In genomic region chr9:66493992-66494391, GRCm38 (mm10) we compare ENCODE assay signal across 33 mouse cellular contexts. TPM values are rescaled to one million over a fixed set of nuclear protein-coding genes. Genes with fewer than 3 reads are reported as not detected.
"Had no signal": no experiment of that assay in that cellular context is flagged by ENCODE, and none has a peak within 500 bp of the region (broad histone marks: within the 10 kb centered on the region; RNA-seq: fewer than 3 reads in every experiment).

No protein-coding gene starts in this region.

- H3K9me3 ChIP-seq: limb, embryonic 10.5 days; limb, embryonic 12.5 days; limb, embryonic 13.5 days; limb, embryonic 15.5 days; liver, embryonic 12.5 days; liver, embryonic 13.5 days; liver, embryonic 15.5 days; lung, embryonic 15.5 days; megakaryocyte, embryonic 14.5 days; midbrain, embryonic 10.5 days; midbrain, embryonic 12.5 days; midbrain, embryonic 13.5 days; midbrain, embryonic 15.5 days; neural tube, embryonic 12.5 days; neural tube, embryonic 13.5 days had no signal

- H3K9ac ChIP-seq: limb, embryonic 12.5 days; limb, embryonic 13.5 days; limb, embryonic 15.5 days; liver, embryonic 12.5 days; liver, embryonic 13.5 days; liver, embryonic 14.5 days; liver, embryonic 15.5 days; liver, postnatal 0 days; lung, embryonic 14.5 days; lung, embryonic 15.5 days; midbrain, embryonic 12.5 days; midbrain, embryonic 13.5 days; midbrain, embryonic 15.5 days; neural tube, embryonic 12.5 days; neural tube, embryonic 13.5 days had no signal

- H3K4me1 ChIP-seq: limb, embryonic 10.5 days; limb, embryonic 12.5 days; limb, embryonic 13.5 days; limb, embryonic 15.5 days; liver, embryonic 13.5 days; liver, embryonic 15.5 days; lung, embryonic 15.5 days; midbrain, embryonic 10.5 days; midbrain, embryonic 12.5 days; midbrain, embryonic 13.5 days; midbrain, embryonic 15.5 days; neural tube, embryonic 12.5 days; neural tube, embryonic 13.5 days had no signal

- H3K4me2 ChIP-seq: limb, embryonic 12.5 days; limb, embryonic 13.5 days; limb, embryonic 15.5 days; liver, embryonic 11.5 days; liver, embryonic 12.5 days; liver, embryonic 13.5 days; liver, embryonic 15.5 days; lung, embryonic 14.5 days; lung, embryonic 15.5 days; midbrain, embryonic 11.5 days; midbrain, embryonic 12.5 days; midbrain, embryonic 13.5 days; midbrain, embryonic 15.5 days; neural tube, embryonic 12.5 days; neural tube, embryonic 13.5 days had no signal

- ATAC-seq: liver, embryonic 12.5 days; liver, postnatal 0 days; lung, postnatal 0 days; midbrain, embryonic 13.5 days; midbrain, embryonic 15.5 days; midbrain, embryonic 16.5 days had no signal

- H3K27ac ChIP-seq: limb, embryonic 10.5 days; limb, embryonic 12.5 days; limb, embryonic 13.5 days; limb, embryonic 15.5 days; liver, embryonic 12.5 days; liver, embryonic 13.5 days; liver, embryonic 14.5 days; liver, embryonic 15.5 days; lung, embryonic 15.5 days; macrophage; midbrain, embryonic 10.5 days; midbrain, embryonic 12.5 days; midbrain, embryonic 13.5 days; midbrain, embryonic 15.5 days; neural tube, embryonic 12.5 days; neural tube, embryonic 13.5 days had no signal

- H3K4me3 ChIP-seq: limb, embryonic 10.5 days; limb, embryonic 12.5 days; limb, embryonic 13.5 days; limb, embryonic 15.5 days; liver, embryonic 12.5 days; liver, embryonic 13.5 days; liver, embryonic 15.5 days; lung, embryonic 15.5 days; megakaryocyte, embryonic 14.5 days; midbrain, embryonic 10.5 days; midbrain, embryonic 12.5 days; midbrain, embryonic 13.5 days; midbrain, embryonic 15.5 days; myocyte; neural tube, embryonic 12.5 days; neural tube, embryonic 13.5 days had no signal

- H3K27me3 ChIP-seq: limb, embryonic 12.5 days; limb, embryonic 13.5 days; limb, embryonic 15.5 days; liver, embryonic 12.5 days; liver, embryonic 13.5 days; liver, embryonic 15.5 days; lung, embryonic 15.5 days; megakaryocyte, embryonic 14.5 days; midbrain, embryonic 12.5 days; midbrain, embryonic 13.5 days; midbrain, embryonic 15.5 days; neural tube, embryonic 12.5 days; neural tube, embryonic 13.5 days had no signal

- DNase-seq: left cerebral cortex, postnatal 4 days; liver; liver, embryonic 13.5 days; liver, postnatal 0 days; lung, adult 18-20 months; lung, adult 2 months; lung, embryonic 14.5 days; lung, postnatal 10 days; lung, postnatal 14 days; lung, postnatal 36 days; lung, postnatal 4 days; midbrain, embryonic 14.5 days had no signal

RNA-seq across cellular contexts. Expression of gene Fbxl22, which starts 20.4 kb away (rescaled TPM):
- polyA plus RNA-seq: macrophage had no signal
